Mouse (Mus musculus): ENCODE measurements around the gene Olig1.

- no peak for TF ChIP-seq MAX (IDR thresholded peaks at IDR 0.05; ENCODE audit: low read depth)
- no peak for TF ChIP-seq MYOD1 (IDR thresholded peaks at IDR 0.05; ENCODE audit: control insufficient read depth in 1 of 3, insufficient read length in 2 of 3, low read depth in 2 of 3)
- no peak for TF ChIP-seq POLR2A (IDR thresholded peaks at IDR 0.05; ENCODE audit: insufficient read length, low read depth)
- TF ChIP-seq E2F4 (IDR thresholded peaks at IDR 0.05; ENCODE audit: insufficient read depth), result no peak
- no peak for TF ChIP-seq POLR2AphosphoS2 (IDR thresholded peaks at IDR 0.05; ENCODE audit: insufficient read length, low read depth)
- no peak for TF ChIP-seq MYOG (IDR thresholded peaks at IDR 0.05; ENCODE audit: control insufficient read depth in 1 of 3, insufficient read depth in 1 of 3, insufficient read length in 2 of 3, low read depth in 2 of 3)
- no peak for TF ChIP-seq REST (IDR thresholded peaks at IDR 0.05; ENCODE audit: insufficient read depth, insufficient read length)
- no peak for TF ChIP-seq TCF12 (IDR thresholded peaks at IDR 0.05; ENCODE audit: insufficient read depth, poor library complexity, severe bottlenecking)
Observed at GRCm38 (mm10) chr16:91300641-91301441, 31.3 kb downstream of the Olig1 start.

All from myocyte (in vitro differentiated cells).